Mouse (Mus musculus): ENCODE results near the gene Rb1.

GRCm38 (mm10) chr14:73368966-73369365, 43.3 kb upstream of the Rb1 start:
- TF ChIP-seq CTCF (IDR thresholded peaks at IDR 0.05; ENCODE audit: low read depth) (no peak), EP300 (optimal IDR thresholded peaks at IDR 0.05) (no peak)

Data from stomach, postnatal 0 days (tissue).